Mouse (Mus musculus): Measurements from ENCODE around the gene Atp13a3. TPM values are rescaled to one million over a fixed set of nuclear protein-coding genes. Genes with fewer than 3 reads are reported as not detected.

Atp13a3 gene
- polyA plus RNA-seq, 1 experiment: 22.5 TPM

DNA sequence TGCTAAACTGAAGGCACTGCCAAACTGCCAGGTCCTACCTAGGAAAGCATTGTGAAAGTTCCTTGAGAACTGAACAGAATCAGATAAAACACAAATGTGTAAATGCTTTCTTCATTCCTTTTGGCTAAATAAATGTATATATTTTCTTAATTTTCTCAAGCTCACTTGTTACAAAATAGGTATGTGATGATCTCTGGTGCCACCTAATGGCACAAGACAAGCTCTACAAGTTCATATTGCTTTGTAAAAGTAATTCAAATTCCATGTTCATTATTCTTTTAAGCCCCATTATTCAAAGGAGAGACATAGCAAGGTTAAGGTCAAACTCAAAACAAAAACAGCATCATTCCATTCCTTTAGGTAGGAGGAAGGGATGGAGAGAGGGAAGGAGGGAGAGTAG is 91.5 kb downstream of the Atp13a3 start:
- DNase-seq (ENCODE audit: low read depth): no peak

GRCm38 (mm10) chr16:30310647-30311046 is 95.1 kb downstream of the Atp13a3 start, which contains the start of gene Gp5:
Gene Gp5 (minus strand): TSS chr16:30310779.
- DNase-seq (ENCODE audit: low read depth): no peak

GRCm38 (mm10) chr16:30310171-30310515 is 95.6 kb downstream of the Atp13a3 start:
- no peak for DNase-seq (ENCODE audit: low read depth)

- no peak for DNase-seq (ENCODE audit: low read depth)
Observed at GRCm38 (mm10) chr16:30309395-30310170, 96.2 kb downstream of the Atp13a3 start.

- no peak for DNase-seq (ENCODE audit: low read depth)
Observed at GRCm38 (mm10) chr16:30308616-30309394, 97.0 kb downstream of the Atp13a3 start.

- DNase-seq (ENCODE audit: low read depth): no peak
Observed at GRCm38 (mm10) chr16:30307961-30308615, 97.7 kb downstream of the Atp13a3 start.

GRCm38 (mm10) chr16:30307306-30307705 is 98.5 kb downstream of the Atp13a3 start:
- DNase-seq (ENCODE audit: low read depth): no peak

- no peak for DNase-seq (ENCODE audit: low read depth)
Observed at GRCm38 (mm10) chr16:30306102-30306501, 99.7 kb downstream of the Atp13a3 start.

GRCm38 (mm10) chr16:30304236-30304635 is 101.5 kb downstream of the Atp13a3 start:
- no peak for DNase-seq (ENCODE audit: low read depth)

DNA sequence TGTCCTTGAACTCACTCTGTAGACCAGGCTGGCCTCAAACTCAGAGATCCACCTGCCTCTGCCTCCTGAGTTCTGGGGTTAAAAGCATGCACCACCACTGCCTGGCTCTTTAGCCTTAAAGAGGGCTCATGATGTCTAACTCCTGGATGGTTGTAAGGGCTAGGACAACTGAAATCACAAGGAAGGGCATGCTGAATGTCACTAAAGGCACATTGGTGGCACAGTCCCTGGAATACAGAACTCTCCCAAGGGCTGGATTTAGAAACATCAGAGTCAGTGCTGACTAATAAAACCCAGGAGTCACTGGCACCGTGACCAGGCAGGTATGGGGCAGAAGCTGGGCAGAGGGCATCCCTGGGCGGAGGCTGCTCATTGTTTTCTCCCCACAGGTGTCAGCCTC is 102.4 kb downstream of the Atp13a3 start:
- DNase-seq (ENCODE audit: low read depth): no peak

- DNase-seq (ENCODE audit: low read depth): no peak
Observed at GRCm38 (mm10) chr16:30302686-30303085, 103.1 kb downstream of the Atp13a3 start.

GRCm38 (mm10) chr16:30299711-30300277 is 106.0 kb downstream of the Atp13a3 start:
- DNase-seq (ENCODE audit: low read depth): no peak

DNA sequence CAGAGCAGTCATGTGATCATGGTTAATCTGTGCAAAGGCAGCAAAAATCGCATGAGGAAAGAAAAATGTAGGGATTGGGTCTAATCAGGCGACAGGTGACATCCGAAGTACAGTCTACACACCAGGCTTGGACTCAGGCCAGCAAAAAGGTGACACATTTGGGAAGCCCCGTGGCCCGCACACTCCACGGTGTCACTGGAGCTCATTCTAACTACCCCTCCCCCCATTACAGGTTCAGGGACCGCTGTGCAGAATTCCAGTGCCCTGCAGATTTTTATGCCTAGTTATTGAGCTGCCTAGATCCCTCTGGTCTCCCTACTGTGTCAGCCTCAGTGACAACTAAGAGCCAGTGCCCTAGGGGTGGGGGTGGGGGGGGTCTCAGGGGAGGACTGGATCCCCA is 108.3 kb downstream of the Atp13a3 start:
- no peak for DNase-seq (ENCODE audit: low read depth)

DNA sequence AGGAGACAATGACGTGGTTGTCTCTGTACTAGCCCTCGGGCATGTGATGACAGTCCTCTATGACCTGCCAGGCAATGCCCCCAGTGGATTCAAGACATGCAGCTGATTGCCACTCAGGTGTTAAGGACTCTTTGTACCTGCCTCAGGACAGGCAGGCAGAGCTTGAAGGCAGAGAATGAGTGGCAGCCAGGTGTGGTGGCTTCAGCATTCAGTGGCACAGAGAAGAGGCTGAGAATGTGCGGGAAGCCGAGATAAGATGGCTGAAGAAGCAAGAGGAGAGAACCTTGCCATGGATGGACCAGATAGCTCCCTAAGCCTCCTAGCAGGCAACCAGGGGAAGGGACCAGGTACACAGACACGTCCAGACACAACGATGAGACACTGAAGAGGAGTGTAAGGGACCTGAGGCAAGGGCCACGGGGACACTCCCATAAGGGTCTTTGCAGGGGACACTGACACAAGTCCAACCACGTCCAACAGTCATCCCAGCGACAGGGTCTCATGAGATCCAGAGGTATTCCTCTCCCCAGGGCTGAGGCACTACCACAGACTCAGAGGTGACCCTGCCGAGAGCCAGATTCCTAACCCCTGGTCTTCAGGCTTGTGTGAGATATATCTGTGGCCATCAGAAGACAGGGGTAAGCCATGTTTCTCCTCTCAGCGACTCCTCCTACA is 109.0 kb downstream of the Atp13a3 start:
- no peak for DNase-seq (ENCODE audit: low read depth)

- no peak for DNase-seq (ENCODE audit: low read depth)
Observed at GRCm38 (mm10) chr16:30295106-30295505, 110.7 kb downstream of the Atp13a3 start.

GRCm38 (mm10) chr16:30290436-30290835 is 115.3 kb downstream of the Atp13a3 start:
- DNase-seq (ENCODE audit: low read depth): no peak

- no peak for DNase-seq (ENCODE audit: low read depth)
Observed at GRCm38 (mm10) chr16:30285701-30286100, 120.1 kb downstream of the Atp13a3 start.

DNA sequence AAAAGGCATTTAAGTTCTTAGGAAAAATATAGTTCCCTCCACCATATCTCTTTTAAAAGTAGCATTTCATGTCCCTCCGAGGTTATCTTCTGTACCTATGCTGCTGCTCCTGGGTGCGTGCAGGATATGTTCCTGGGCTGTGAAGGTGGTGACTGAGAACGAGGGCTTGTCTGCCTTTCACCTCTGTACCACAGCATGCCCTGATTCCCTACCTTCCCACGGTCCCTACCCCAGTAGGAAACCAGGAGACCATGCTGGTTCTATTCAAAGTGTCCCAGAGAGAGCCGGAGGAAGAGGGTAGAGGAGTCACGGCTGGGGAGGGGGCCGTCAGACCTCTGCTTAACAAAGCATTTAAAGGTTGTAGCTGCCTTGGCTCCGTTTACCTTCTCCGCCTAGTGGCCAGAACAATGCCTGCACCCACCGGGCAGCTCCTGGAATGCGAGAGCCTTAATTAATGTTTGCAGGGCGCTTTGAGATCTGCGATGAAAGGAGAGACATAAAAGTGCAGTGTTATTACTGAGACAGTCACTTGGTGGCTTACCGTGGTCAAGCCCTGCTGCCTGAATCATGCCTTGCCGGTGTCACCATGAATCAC is 121.9 kb downstream of the Atp13a3 start:
- no peak for DNase-seq (ENCODE audit: low read depth)

DNA sequence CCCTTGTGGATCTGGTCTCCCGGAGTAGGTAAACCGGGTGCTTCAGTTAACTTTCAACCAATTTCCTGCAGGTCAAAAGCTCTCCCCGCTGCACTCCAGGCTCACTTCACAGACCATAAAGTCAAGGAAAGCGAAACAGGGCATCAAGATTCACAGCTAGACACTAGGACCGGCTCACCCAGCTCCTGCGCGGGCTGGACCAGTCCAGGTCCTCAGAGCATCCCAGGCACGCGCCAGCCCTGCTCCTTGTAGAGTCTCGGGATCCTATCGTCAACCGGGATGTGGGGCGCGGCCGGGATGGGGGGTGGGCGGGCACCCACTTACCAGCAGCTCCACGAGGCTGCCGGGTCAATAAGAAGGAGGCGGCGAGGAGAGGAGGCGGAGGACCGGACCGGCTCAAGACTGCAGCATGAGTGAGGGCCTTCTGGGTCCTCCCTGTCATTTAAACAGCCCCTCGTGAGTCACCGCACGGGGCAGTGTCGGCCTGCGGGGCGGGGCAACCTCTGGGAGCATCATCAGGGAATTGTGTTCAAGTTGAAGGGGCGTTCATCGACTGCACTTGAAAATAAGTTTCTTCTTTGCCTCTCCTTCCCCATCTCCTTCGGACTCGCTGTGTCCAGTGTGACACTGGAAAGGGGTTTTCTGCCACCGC is 122.8 kb downstream of the Atp13a3 start, which contains the start of gene Lrrc15:
Lrrc15 (minus strand) TSS at position 413 of the 652 bp plus-strand sequence.
- DNase-seq (ENCODE audit: low read depth): no peak

DNA sequence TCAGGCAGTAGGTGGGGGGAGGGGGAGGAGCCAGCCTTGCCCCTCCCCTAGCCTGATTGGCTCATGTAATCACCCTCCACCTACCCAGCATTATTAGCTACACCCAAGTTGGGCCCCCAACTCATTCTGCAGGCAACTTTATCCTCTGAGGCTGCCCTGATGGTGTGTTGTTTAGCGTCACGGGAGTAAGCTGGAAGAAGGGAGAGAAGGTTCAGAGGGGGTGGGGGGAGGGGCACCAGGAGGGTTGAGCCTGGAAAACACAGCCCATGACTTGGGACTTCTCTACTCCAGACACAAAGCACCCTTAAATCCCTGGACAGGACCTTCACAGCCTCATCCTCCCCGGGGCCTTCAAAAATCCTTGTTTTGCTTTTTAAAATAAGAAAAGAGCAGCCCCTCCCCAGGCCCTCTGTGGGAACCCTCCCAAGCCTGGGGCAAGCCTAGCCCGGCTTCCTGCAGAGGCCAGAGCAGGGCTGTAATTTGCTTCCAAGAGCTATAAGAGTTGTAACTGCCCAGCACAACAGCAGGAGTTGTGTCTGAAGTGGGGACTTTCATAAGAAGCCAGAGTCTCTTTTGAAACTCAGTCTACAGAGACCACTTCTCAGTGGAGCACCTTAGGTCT is 125.0 kb downstream of the Atp13a3 start:
- no peak for DNase-seq (ENCODE audit: low read depth)
